8 mouse cellular contexts compared by ENCODE assay signal in genomic region chr16:30549516-30549915, GRCm38 (mm10). TPM values are rescaled to one million over a fixed set of nuclear protein-coding genes. Genes with fewer than 3 reads are reported as not detected.
A peak's percentile ranks its signal among the peaks of the same experiment; 100 is the strongest.
DNase-seq lines count a peak whose midpoint lies in the region; ATAC-seq and TF ChIP-seq lines count a peak whose summit lies in the region.

No protein-coding gene starts in this region.

- no peaks in the 10 kb centered on the region for H3K4me1 ChIP-seq in neural tube, embryonic 11.5 days (ENCODE audit: control insufficient read depth, insufficient read depth, low read length)
- peaks cover 29% of the 10 kb centered on the region for H3K4me1 ChIP-seq in liver, embryonic 13.5 days (replicated peaks)
- H3K4me1 ChIP-seq in stomach, postnatal 0 days (replicated peaks; ENCODE audit: control insufficient read depth, insufficient read depth), result 0 out of 2 replicates have a peak, but pooled peaks cover 3% of the 10 kb centered on the region

- WGBS in neural tube, embryonic 11.5 days, result 84% methylated on average over 7 of the region's 7 CpGs
- 61% methylated on average over 7 of the region's 7 CpGs for WGBS in liver, embryonic 13.5 days (ENCODE audit: insufficient replicate concordance)
- 77% methylated on average over 7 of the region's 7 CpGs for WGBS in stomach, postnatal 0 days

- peak; percentile 10 for ATAC-seq in frontal cortex, adult (ENCODE audit: low TSS enrichment)
- ATAC-seq in neural tube, embryonic 11.5 days (ENCODE audit: insufficient read depth, low FRiP score, low TSS enrichment), result no peak
- ATAC-seq in liver, embryonic 13.5 days (ENCODE audit: low read depth), result no peak
- no peak for ATAC-seq in stomach, postnatal 0 days (ENCODE audit: low FRiP score, low TSS enrichment)

- H3K9ac ChIP-seq in neural tube, embryonic 11.5 days (ENCODE audit: low read length), result no peak overlapping the region; the same call in 1 of the 2 replicates
- H3K9ac ChIP-seq in liver, embryonic 13.5 days, result peak overlapping the region; percentile 77; the same call in 1 of the 2 replicates
- peak overlapping the region; percentile 87; the same call in 1 of the 2 replicates for H3K9ac ChIP-seq in stomach, postnatal 0 days (ENCODE audit: low read length)

- no peaks in the 10 kb centered on the region for H3K27me3 ChIP-seq in neural tube, embryonic 11.5 days (ENCODE audit: control insufficient read depth, insufficient read depth, low read length)
- H3K27me3 ChIP-seq in liver, embryonic 13.5 days, result peaks cover 54% of the 10 kb centered on the region
- no peaks in the 10 kb centered on the region for H3K27me3 ChIP-seq in stomach, postnatal 0 days (ENCODE audit: control insufficient read depth, insufficient read depth, low read length)

- peak overlapping the region; percentile 69 for H3K4me2 ChIP-seq in neural tube, embryonic 11.5 days (ENCODE audit: low read depth)
- peak overlapping the region; percentile 92 for H3K4me2 ChIP-seq in liver, embryonic 13.5 days
- peak overlapping the region; percentile 93; the same call in 1 of the 2 replicates for H3K4me2 ChIP-seq in stomach, postnatal 0 days (replicated peaks; ENCODE audit: low read depth)

- no peak for TF ChIP-seq EP300 in stomach, postnatal 0 days (optimal IDR thresholded peaks at IDR 0.05)

- H3K27ac ChIP-seq in neural tube, embryonic 11.5 days (ENCODE audit: low read depth, low read length), result no peak overlapping the region
- H3K27ac ChIP-seq in liver, embryonic 13.5 days, result no peak overlapping the region
- no peak overlapping the region for H3K27ac ChIP-seq in stomach, postnatal 0 days (replicated peaks)

- no peaks in the 10 kb centered on the region for H3K9me3 ChIP-seq in neural tube, embryonic 11.5 days (ENCODE audit: control insufficient read depth, low read length)
- H3K9me3 ChIP-seq in liver, embryonic 13.5 days (replicated peaks), result no peaks in the 10 kb centered on the region
- H3K9me3 ChIP-seq in stomach, postnatal 0 days (ENCODE audit: control insufficient read depth, low read length), result no peaks in the 10 kb centered on the region

- DNase-seq in frontal cortex, postnatal 10 days (ENCODE audit: low spot score in 2 of 2), result no peak
- no peak for DNase-seq in neural tube, embryonic 11.5 days (ENCODE audit: low spot score)
- no peak for DNase-seq in neural tube, embryonic 10.5 days (ENCODE audit: extremely low spot score, low spot score)
- DNase-seq in liver, embryonic 13.5 days, result no peak
- DNase-seq in stomach, postnatal 0 days (ENCODE audit: low spot score), result no peak
- no peak for DNase-seq in gastrocnemius, adult 8-10 months (ENCODE audit: low spot score in 2 of 2)
- no peak for DNase-seq in gastrocnemius, postnatal 25 days

- TF ChIP-seq CTCF in stomach, postnatal 0 days (IDR thresholded peaks at IDR 0.05; ENCODE audit: low read depth), result no peak

- H3K4me3 ChIP-seq in neural tube, embryonic 11.5 days (ENCODE audit: low read depth, low read length), result peak overlapping the region; percentile 76
- H3K4me3 ChIP-seq in liver, embryonic 13.5 days (replicated peaks), result peak overlapping the region; percentile 68
- peak overlapping the region; percentile 78; the same call in 1 of the 2 replicates for H3K4me3 ChIP-seq in stomach, postnatal 0 days (ENCODE audit: low read depth, low read length)

- 0 out of 2 replicates have a peak, but pooled peaks cover 2% of the 10 kb centered on the region for H3K36me3 ChIP-seq in neural tube, embryonic 11.5 days (ENCODE audit: control insufficient read depth, insufficient read depth, low read length)
- H3K36me3 ChIP-seq in liver, embryonic 13.5 days, result no peaks in the 10 kb centered on the region
- no peaks in the 10 kb centered on the region for H3K36me3 ChIP-seq in stomach, postnatal 0 days (ENCODE audit: control insufficient read depth, insufficient read depth, low read length)

RNA-seq across cellular contexts. Expression of gene Tmem44, which starts 1.1 kb away (rescaled TPM):
- polyA plus RNA-seq in neural tube, embryonic 11.5 days (2014; fragmentation: Nextera tagmentation; extraction: Ambion mirVana), result 32.8 and 34.9 TPM in 2 replicates
- 1.0 and 1.2 TPM in 2 replicates for polyA plus RNA-seq in liver, embryonic 13.5 days (2015; fragmentation: Nextera tagmentation; extraction: Ambion mirVana)
- 3.5 and 4.3 TPM in 2 replicates for polyA plus RNA-seq in stomach, postnatal 0 days (2015; fragmentation: Nextera tagmentation; extraction: Ambion mirVana)
- 1 to 10 TPM in 3 of 4 experiments, under 1 TPM in 1; 0.82 to 1.6 (median 1.3) TPM for total RNA-seq in gastrocnemius, adult 8-10 months (2022)
- total RNA-seq in gastrocnemius, postnatal 25 days (2021), result 1 to 10 TPM; 2.3 to 2.5 TPM

RNA-seq across cellular contexts. Expression of gene Lsg1, which starts 37.9 kb away (rescaled TPM):
- 79.4 and 83.2 TPM in 2 replicates for polyA plus RNA-seq in neural tube, embryonic 11.5 days (2014; fragmentation: Nextera tagmentation; extraction: Ambion mirVana)
- polyA plus RNA-seq in liver, embryonic 13.5 days (2015; fragmentation: Nextera tagmentation; extraction: Ambion mirVana), result 36.9 and 45.8 TPM in 2 replicates
- polyA plus RNA-seq in stomach, postnatal 0 days (2015; fragmentation: Nextera tagmentation; extraction: Ambion mirVana), result 33.4 and 33.5 TPM in 2 replicates
- 10 to 100 TPM; 19.6 to 23.0 (median 20.8) TPM for total RNA-seq in gastrocnemius, adult 8-10 months (2022)
- 10 to 100 TPM; 16.3 to 17.5 TPM for total RNA-seq in gastrocnemius, postnatal 25 days (2021)

RNA-seq across cellular contexts. Expression of gene Fam43a, which starts 50.0 kb away (rescaled TPM):
- polyA plus RNA-seq in neural tube, embryonic 11.5 days (2014; fragmentation: Nextera tagmentation; extraction: Ambion mirVana), result 8.5 and 10.3 TPM in 2 replicates
- polyA plus RNA-seq in liver, embryonic 13.5 days (2015; fragmentation: Nextera tagmentation; extraction: Ambion mirVana), result 5.0 and 5.9 TPM in 2 replicates
- 13.4 and 14.2 TPM in 2 replicates for polyA plus RNA-seq in stomach, postnatal 0 days (2015; fragmentation: Nextera tagmentation; extraction: Ambion mirVana)
- total RNA-seq in gastrocnemius, adult 8-10 months (2022), result 1 to 10 TPM; 3.4 to 6.3 (median 4.6) TPM
- total RNA-seq in gastrocnemius, postnatal 25 days (2021), result 1 to 10 TPM; 6.7 to 8.1 TPM
